Comparison of ENCODE assay signal across 27 mouse cellular contexts in genomic region chr10:87842501-87842900, GRCm38 (mm10). TPM values are rescaled to one million over a fixed set of nuclear protein-coding genes. Genes with fewer than 3 reads are reported as not detected.
A peak's percentile ranks its signal among the peaks of the same experiment; 100 is the strongest.
DNase-seq lines count a peak whose midpoint lies in the region; ATAC-seq and TF ChIP-seq lines count a peak whose summit lies in the region.
"Had no signal": no experiment of that assay in that cellular context is flagged by ENCODE, and none has a peak within 500 bp of the region (broad histone marks: within the 10 kb centered on the region; RNA-seq: fewer than 3 reads in every experiment).

No protein-coding gene starts in this region.

- H3K4me3 ChIP-seq in bone marrow macrophage, adult 2 months (ENCODE audit: insufficient read depth, low read length): no peak overlapping the region
- no peak overlapping the region for H3K4me3 ChIP-seq in macrophage (ENCODE audit: inconsistent target)
- H3K4me3 ChIP-seq in hindbrain, embryonic 16.5 days (ENCODE audit: low read length): no peak overlapping the region
- H3K4me3 ChIP-seq: forebrain, embryonic 10.5 days; forebrain, embryonic 13.5 days; heart, embryonic 10.5 days; heart, embryonic 13.5 days; hindbrain, embryonic 12.5 days had no signal

- 23% methylated on average over 4 of the region's 4 CpGs for WGBS in macrophage (ENCODE audit: missing documents)
- WGBS in hindbrain, embryonic 16.5 days: 84% methylated on average over 4 of the region's 4 CpGs

- no peaks in the 10 kb centered on the region for H3K79me2 ChIP-seq in macrophage (ENCODE audit: inconsistent target)

- TF ChIP-seq POLR2A in bone marrow macrophage, adult 2 months (IDR thresholded peaks at IDR 0.05; ENCODE audit: borderline replicate concordance, low read depth, low read length): no peak

- ATAC-seq in monocyte, adult 5-6 weeks (replicated peaks; ENCODE audit: insufficient number of reproducible peaks, low FRiP score, low TSS enrichment, poor library complexity, severe bottlenecking): peak; percentile 45; the same call in 1 of the 2 replicates
- ATAC-seq in hindbrain, embryonic 16.5 days: no peak
- ATAC-seq: activated CD4-positive, CD25-positive, alpha-beta regulatory T cell, adult 4 months; forebrain, embryonic 13.5 days; forebrain, embryonic 16.5 days; hindbrain, postnatal 0 days; inflammation-experienced regulatory T-cells, adult 6 months; intestine, embryonic 16.5 days had no signal

- no peaks in the 10 kb centered on the region for H3K27me3 ChIP-seq in hindbrain, embryonic 16.5 days (replicated peaks; ENCODE audit: control insufficient read depth, insufficient read depth, low read length)
- H3K27me3 ChIP-seq: forebrain, embryonic 13.5 days; heart, embryonic 13.5 days; hindbrain, embryonic 12.5 days had no signal

- no peak overlapping the region for H3K4me2 ChIP-seq in hindbrain, embryonic 16.5 days (ENCODE audit: low read length)
- H3K4me2 ChIP-seq: forebrain, embryonic 13.5 days; heart, embryonic 13.5 days; hindbrain, embryonic 12.5 days had no signal

- H3K27ac ChIP-seq in bone marrow macrophage, adult 2 months (ENCODE audit: insufficient read depth, low read depth, low read length): peak overlapping the region; percentile 99
- H3K27ac ChIP-seq in macrophage: peak overlapping the region; percentile 96
- no peak overlapping the region for H3K27ac ChIP-seq in hindbrain, embryonic 16.5 days (ENCODE audit: low read depth, low read length)
- H3K27ac ChIP-seq: forebrain, embryonic 10.5 days; forebrain, embryonic 13.5 days; heart, embryonic 10.5 days; heart, embryonic 13.5 days; hindbrain, embryonic 12.5 days; hindbrain, postnatal 0 days had no signal

- H3K9me3 ChIP-seq in hindbrain, embryonic 16.5 days (ENCODE audit: control insufficient read depth, low read length): no peaks in the 10 kb centered on the region
- H3K9me3 ChIP-seq: forebrain, embryonic 10.5 days; forebrain, embryonic 13.5 days; heart, embryonic 10.5 days; heart, embryonic 13.5 days; hindbrain, embryonic 12.5 days had no signal

- H3K4me1 ChIP-seq in bone marrow macrophage, adult 2 months (ENCODE audit: control insufficient read depth, insufficient read depth, low read length): peaks cover 42% of the 10 kb centered on the region
- no peaks in the 10 kb centered on the region for H3K4me1 ChIP-seq in hindbrain, embryonic 16.5 days (ENCODE audit: control insufficient read depth, insufficient read depth, low read depth, low read length)
- H3K4me1 ChIP-seq: forebrain, embryonic 13.5 days had no signal

- TF ChIP-seq CTCF in bone marrow macrophage, adult 2 months (IDR thresholded peaks at IDR 0.05; ENCODE audit: low read depth, low read length): no peak

- H3K36me3 ChIP-seq in macrophage (ENCODE audit: inconsistent target): no peaks in the 10 kb centered on the region
- no peaks in the 10 kb centered on the region for H3K36me3 ChIP-seq in hindbrain, embryonic 16.5 days (ENCODE audit: control insufficient read depth, insufficient read depth, low read length)
- H3K36me3 ChIP-seq: forebrain, embryonic 10.5 days; heart, embryonic 10.5 days; heart, embryonic 13.5 days; hindbrain, embryonic 12.5 days had no signal

- H3K9ac ChIP-seq in hindbrain, embryonic 16.5 days (ENCODE audit: low read depth, low read length): no peak overlapping the region
- H3K9ac ChIP-seq: forebrain, embryonic 13.5 days; heart, embryonic 13.5 days; hindbrain, embryonic 12.5 days had no signal

- DNase-seq in 416B (ENCODE audit: low read depth): peak; percentile 22
- DNase-seq in yolk sac, embryonic 10.5 days (ENCODE audit: low spot score): no peak
- no peak for DNase-seq in adrenal gland, adult (ENCODE audit: inconsistent age in 2 of 2, low spot score in 1 of 2)
- DNase-seq: adrenal gland, adult 2 months; adrenal gland, postnatal 14 days; cerebellum, adult 11-12 months; cerebellum, adult 8-10 months; cerebellum, postnatal 10 days; cerebellum, postnatal 36 days; gastrocnemius, postnatal 10 days; gastrocnemius, postnatal 36 days; heart, adult 18-20 months; heart, postnatal 14 days had no signal

RNA-seq across cellular contexts. Expression of gene Igf1, which starts 15.6 kb away (rescaled TPM):
- polyA plus RNA-seq in bone marrow macrophage, adult 2 months (2012; ENCODE audit: insufficient read depth, insufficient read length, missing spikeins): 1,038 and 1,121 TPM in 2 replicates
- 100 to 1,000 TPM in 21 of 26 experiments, 10 to 100 TPM in 5; 17.7 to 593 (median 129) TPM for total RNA-seq in macrophage (2018; cell fraction: chromatin; rRNA removed)
- total RNA-seq in macrophage (2018; cell fraction: cytosol; rRNA removed): 100 to 1,000 TPM; 146 to 629 (median 349) TPM
- 100 to 1,000 TPM in 22 of 26 experiments, 10 to 100 TPM in 4; 82.9 to 492 (median 175) TPM for total RNA-seq in macrophage (2018; cell fraction: nucleus; rRNA removed)
- 258 to 1,006 TPM (median 561 TPM) in 3 replicates for polyA plus RNA-seq in macrophage (2018)
- not detected in 3 replicates for total RNA-seq in monocyte, adult 5-6 weeks (2017)
- 15.7 and 16.6 TPM in 2 replicates for polyA plus RNA-seq in hindbrain, embryonic 16.5 days (2015; fragmentation: Nextera tagmentation; extraction: Ambion mirVana)

Comparison
In these comparisons a context has a peak if more than half of its experiments do, and no peak if none do; other contexts are left out.
1. RNA of gene Igf1, which starts 15.6 kb away (polyA plus RNA-seq): 1,038 to 1,121 TPM in bone marrow macrophage, adult 2 months and 258 to 1,006 TPM in macrophage; 15.7 to 16.6 TPM in hindbrain, embryonic 16.5 days; every median in the first group is over 10 times any median in the second.